In genomic region chr12:59265207-59265941, GRCm38 (mm10) we compare ENCODE assay signal across 8 mouse cellular contexts. TPM values are rescaled to one million over a fixed set of nuclear protein-coding genes. Genes with fewer than 3 reads are reported as not detected.
DNase-seq lines count a peak whose midpoint lies in the region; ATAC-seq and TF ChIP-seq lines count a peak whose summit lies in the region.
"Had no signal": no experiment of that assay in that cellular context is flagged by ENCODE, and none has a peak within 500 bp of the region (broad histone marks: within the 10 kb centered on the region; RNA-seq: fewer than 3 reads in every experiment).

No protein-coding gene starts in this region.

- H3K4me3 ChIP-seq in E14TG2a.4 (replicated peaks; ENCODE audit: low read length) = no peak overlapping the region
- H3K4me3 ChIP-seq in hindbrain, embryonic 12.5 days = no peak overlapping the region
- no peak overlapping the region for H3K4me3 ChIP-seq in limb, embryonic 10.5 days
- H3K4me3 ChIP-seq: erythroblast, embryonic 14.5 days had no signal

- WGBS in hindbrain, embryonic 12.5 days = 33% methylated on average over 15 of the region's 15 CpGs
- 36% methylated on average over 15 of the region's 15 CpGs for WGBS in limb, embryonic 10.5 days

- peaks cover 8% of the 10 kb centered on the region; the same call in 1 of the 2 replicates for H3K27me3 ChIP-seq in E14TG2a.4 (ENCODE audit: insufficient read depth, low read length)
- H3K27me3 ChIP-seq in hindbrain, embryonic 12.5 days = no peaks in the 10 kb centered on the region
- no peaks in the 10 kb centered on the region for H3K27me3 ChIP-seq in limb, embryonic 10.5 days (ENCODE audit: low read depth, poor library complexity, severe bottlenecking)

- H3K9ac ChIP-seq in hindbrain, embryonic 12.5 days = no peak overlapping the region

- DNase-seq in 416B (ENCODE audit: low read depth) = peak; percentile 58
- peak; percentile 45 for DNase-seq in embryo, embryonic 9.5 days (ENCODE audit: extremely low spot score)
- DNase-seq in limb, embryonic 10.5 days (ENCODE audit: low spot score) = peak; percentile 66
- peak; percentile 69 to 78 for DNase-seq in right cerebral cortex, adult 2 months (ENCODE audit: low spot score in 2 of 2)
- DNase-seq in spleen, adult 12 weeks (ENCODE audit: low spot score) = no peak

- peak; percentile 74; the same call in 1 of the 2 replicates for ATAC-seq in hindbrain, embryonic 12.5 days (ENCODE audit: low FRiP score)

- peak; percentile 39 for TF ChIP-seq CTCF in E14TG2a.4 (conservative IDR thresholded peaks at IDR 0.05; ENCODE audit: low read length)

- no peaks in the 10 kb centered on the region for H3K4me1 ChIP-seq in E14TG2a.4 (replicated peaks; ENCODE audit: low read depth, low read length)
- peaks cover 6% of the 10 kb centered on the region for H3K4me1 ChIP-seq in hindbrain, embryonic 12.5 days
- no peaks in the 10 kb centered on the region for H3K4me1 ChIP-seq in limb, embryonic 10.5 days

- no peak overlapping the region for H3K27ac ChIP-seq in hindbrain, embryonic 12.5 days
- H3K27ac ChIP-seq in limb, embryonic 10.5 days = no peak overlapping the region

- peak overlapping the region; percentile 41 for H3K4me2 ChIP-seq in hindbrain, embryonic 12.5 days (replicated peaks)

- no peaks in the 10 kb centered on the region for H3K36me3 ChIP-seq in E14TG2a.4 (ENCODE audit: insufficient read depth, low read length)
- H3K36me3 ChIP-seq in hindbrain, embryonic 12.5 days = no peaks in the 10 kb centered on the region
- no peaks in the 10 kb centered on the region for H3K36me3 ChIP-seq in limb, embryonic 10.5 days

- H3K9me3 ChIP-seq in E14TG2a.4 (ENCODE audit: low read length) = peaks cover 2% of the 10 kb centered on the region; the same call in 1 of the 2 replicates
- no peaks in the 10 kb centered on the region for H3K9me3 ChIP-seq in hindbrain, embryonic 12.5 days (replicated peaks)
- no peaks in the 10 kb centered on the region for H3K9me3 ChIP-seq in limb, embryonic 10.5 days (replicated peaks)

RNA-seq across cellular contexts. Expression of gene Fbxo33, which starts 45.8 kb away (rescaled TPM):
- 8.3 and 10.6 TPM in 2 replicates for polyA plus RNA-seq in hindbrain, embryonic 12.5 days (2016; fragmentation: Nextera tagmentation; extraction: Ambion mirVana)
- polyA plus RNA-seq in limb, embryonic 10.5 days (2016; fragmentation: Nextera tagmentation; extraction: Ambion mirVana) = 7.0 and 7.3 TPM in 2 replicates
